In the genomic region with DNA sequence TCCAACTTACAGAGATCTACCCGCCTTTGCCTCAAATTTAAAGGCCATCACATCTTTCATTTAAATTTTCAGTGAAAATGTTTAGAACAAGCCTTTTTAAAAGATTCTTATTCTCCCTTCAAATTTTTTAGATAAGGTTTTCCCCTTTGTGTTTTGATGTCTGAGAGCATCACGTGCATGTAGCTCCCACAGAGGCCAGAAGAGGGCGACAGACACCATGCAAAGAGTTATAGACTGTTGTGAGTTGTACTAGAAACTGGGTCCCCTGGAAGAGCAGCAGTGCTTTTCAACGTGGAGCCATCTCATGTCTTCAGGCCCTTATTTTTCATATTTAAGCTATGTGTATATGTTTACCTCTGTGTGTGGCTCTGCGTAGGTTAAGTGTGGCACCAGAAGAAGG, we compare ENCODE assay signal across 9 mouse cellular contexts. TPM values are rescaled to one million over a fixed set of nuclear protein-coding genes. Genes with fewer than 3 reads are reported as not detected.
DNase-seq lines count a peak whose midpoint lies in the region; ATAC-seq and TF ChIP-seq lines count a peak whose summit lies in the region.
"Had no signal": no experiment of that assay in that cellular context is flagged by ENCODE, and none has a peak within 500 bp of the region (broad histone marks: within the 10 kb centered on the region; RNA-seq: fewer than 3 reads in every experiment).

No protein-coding gene starts in this region.

- DNase-seq in adrenal gland, postnatal 14 days = peak; percentile 71
- no peak for DNase-seq in adrenal gland, postnatal 4 days (ENCODE audit: low spot score in 2 of 2)
- no peak for DNase-seq in kidney, postnatal 0 days (ENCODE audit: low spot score)
- no peak for DNase-seq in kidney, adult 8-10 months
- peak; percentile 63 for DNase-seq in MEL (ENCODE audit: low read depth, low spot score)
- DNase-seq in liver, postnatal 0 days = peak; percentile 45
- DNase-seq in thymus, postnatal 0 days (ENCODE audit: low spot score) = peak; percentile 57

- peaks cover 29% of the 10 kb centered on the region for H3K36me3 ChIP-seq in kidney, postnatal 0 days (ENCODE audit: insufficient read depth, low read length)
- peaks cover 0 to 34% of the 10 kb centered on the region in 2 experiments; a peak in 2 of 4 replicates for H3K36me3 ChIP-seq in MEL (ENCODE audit: control insufficient read depth in 1 of 2, insufficient read depth in 2 of 2, low read length in 2 of 2)
- peaks cover 43% of the 10 kb centered on the region for H3K36me3 ChIP-seq in liver, postnatal 0 days (replicated peaks; ENCODE audit: insufficient read depth, low read length)

- no peak overlapping the region for H3K9ac ChIP-seq in kidney, postnatal 0 days (ENCODE audit: low read depth, low read length)
- no peak overlapping the region for H3K9ac ChIP-seq in MEL (ENCODE audit: control insufficient read depth, low read depth, low read length, poor library complexity, severe bottlenecking)
- H3K9ac ChIP-seq in liver, postnatal 0 days (replicated peaks) = no peak overlapping the region

- TF ChIP-seq EP300 in MEL (IDR thresholded peaks at IDR 0.05; ENCODE audit: low read depth in 1 of 2, low read length in 2 of 2) = no peak
- TF ChIP-seq EP300 in liver, postnatal 0 days (IDR thresholded peaks at IDR 0.05; ENCODE audit: low read depth) = no peak

- no peaks in the 10 kb centered on the region for H3K27me3 ChIP-seq in kidney, postnatal 0 days (ENCODE audit: insufficient read depth, low read length)
- H3K27me3 ChIP-seq in MEL (ENCODE audit: control insufficient read depth in 1 of 2, insufficient read depth in 2 of 2, low read length in 2 of 2) = no peaks in the 10 kb centered on the region
- H3K27me3 ChIP-seq in liver, postnatal 0 days (ENCODE audit: insufficient read depth, low read length) = no peaks in the 10 kb centered on the region

- no peak for ATAC-seq in kidney, postnatal 0 days (replicated peaks; ENCODE audit: low FRiP score, low read depth)
- ATAC-seq in liver, postnatal 0 days = no peak
- ATAC-seq in monocyte, adult 5-6 weeks (replicated peaks; ENCODE audit: insufficient number of reproducible peaks, low FRiP score, low TSS enrichment, poor library complexity, severe bottlenecking) = no peak

- no peak for TF ChIP-seq POLR2A in MEL (IDR thresholded peaks at IDR 0.05; ENCODE audit: control insufficient read depth in 1 of 2, insufficient read depth in 1 of 2, low read depth in 1 of 2, low read length in 2 of 2, poor library complexity in 1 of 2)

- no peaks in the 10 kb centered on the region for H3K4me1 ChIP-seq in kidney, postnatal 0 days (replicated peaks; ENCODE audit: insufficient read depth, low read length)
- H3K4me1 ChIP-seq in MEL (ENCODE audit: control insufficient read depth in 1 of 2, insufficient read depth in 2 of 2, low read length in 2 of 2) = no peaks in the 10 kb centered on the region
- H3K4me1 ChIP-seq in liver, postnatal 0 days (ENCODE audit: insufficient read depth) = no peaks in the 10 kb centered on the region

- 90% methylated on average over 5 of the region's 5 CpGs for WGBS in kidney, postnatal 0 days
- WGBS in liver, postnatal 0 days (ENCODE audit: insufficient replicate concordance) = 78% methylated on average over 5 of the region's 5 CpGs

- TF ChIP-seq RAD21 in MEL (IDR thresholded peaks at IDR 0.05; ENCODE audit: low read depth, low read length) = no peak; the same call in 1 of the 2 replicates

- H3K4me3 ChIP-seq in kidney, postnatal 0 days (replicated peaks; ENCODE audit: low read depth, low read length) = no peak overlapping the region
- no peak overlapping the region for H3K4me3 ChIP-seq in MEL (ENCODE audit: control insufficient read depth in 1 of 2, insufficient read depth in 1 of 2, low read depth in 2 of 2, low read length in 2 of 2)
- H3K4me3 ChIP-seq in liver, postnatal 0 days (ENCODE audit: low read depth, low read length) = no peak overlapping the region

- no peak overlapping the region for H3K27ac ChIP-seq in kidney, postnatal 0 days
- no peak overlapping the region for H3K27ac ChIP-seq in MEL (ENCODE audit: control insufficient read depth, low read depth, low read length)
- no peak overlapping the region for H3K27ac ChIP-seq in liver, postnatal 0 days (ENCODE audit: low read depth)

- peak; percentile 50 for TF ChIP-seq CTCF in kidney, postnatal 0 days (IDR thresholded peaks at IDR 0.05; ENCODE audit: low read depth)
- peak; percentile 45 to 55 (median 49) for TF ChIP-seq CTCF in MEL (IDR thresholded peaks at IDR 0.05 in 2 of 3, conservative IDR thresholded peaks at IDR 0.05 in 1 of 3; ENCODE audit: control insufficient read depth in 1 of 3, insufficient read depth in 1 of 3, low read depth in 2 of 3, low read length in 3 of 3, poor library complexity in 1 of 3, severe bottlenecking in 1 of 3)
- peak; percentile 68 for TF ChIP-seq CTCF in liver, postnatal 0 days (IDR thresholded peaks at IDR 0.05; ENCODE audit: low read depth)

- no peaks in the 10 kb centered on the region for H3K9me3 ChIP-seq in kidney, postnatal 0 days (replicated peaks; ENCODE audit: low read length)
- no peaks in the 10 kb centered on the region for H3K9me3 ChIP-seq in MEL (replicated peaks; ENCODE audit: insufficient read depth, low read length)
- H3K9me3 ChIP-seq in liver, postnatal 0 days (ENCODE audit: low read length) = no peaks in the 10 kb centered on the region
- H3K9me3 ChIP-seq: G1E had no signal

- no peaks in the 10 kb centered on the region for H3K79me2 ChIP-seq in MEL (ENCODE audit: control insufficient read depth, insufficient read depth, low read length, poor library complexity)

- H3K4me2 ChIP-seq in kidney, postnatal 0 days (ENCODE audit: low read length) = no peak overlapping the region
- no peak overlapping the region for H3K4me2 ChIP-seq in liver, postnatal 0 days (ENCODE audit: low read depth, low read length)

TF ChIP-seq in MEL, 35 proteins besides CTCF, POLR2A, EP300 and RAD21:
- no peak for TF ChIP-seq ELF1 (IDR thresholded peaks at IDR 0.05; ENCODE audit: low read depth, low read length)
- TF ChIP-seq ETS1 (IDR thresholded peaks at IDR 0.05; ENCODE audit: low read depth, low read length) = no peak
- no peak for TF ChIP-seq GABPA (IDR thresholded peaks at IDR 0.05; ENCODE audit: low read depth, low read length)
- TF ChIP-seq NRF1 (IDR thresholded peaks at IDR 0.05; ENCODE audit: insufficient read depth, low read depth, low read length, poor library complexity, severe bottlenecking) = no peak
- no peak for TF ChIP-seq HCFC1 (IDR thresholded peaks at IDR 0.05; ENCODE audit: low read depth, low read length)
- TF ChIP-seq USF2 (IDR thresholded peaks at IDR 0.05; ENCODE audit: borderline replicate concordance in 1 of 2, insufficient read depth in 1 of 2, low read depth in 1 of 2, low read length in 2 of 2) = no peak
- TF ChIP-seq ZNF384 (IDR thresholded peaks at IDR 0.05; ENCODE audit: low read depth, low read length) = no peak
- no peak for TF ChIP-seq E2F4 (IDR thresholded peaks at IDR 0.05; ENCODE audit: borderline replicate concordance, low read depth, low read length)
- TF ChIP-seq MEF2A (IDR thresholded peaks at IDR 0.05; ENCODE audit: extremely low read depth, insufficient replicate concordance, low read depth, low read length, poor library complexity, severe bottlenecking) = no peak
- TF ChIP-seq MAFK (IDR thresholded peaks at IDR 0.05; ENCODE audit: borderline replicate concordance, low read depth, low read length) = no peak
- no peak for TF ChIP-seq SIN3A (IDR thresholded peaks at IDR 0.05; ENCODE audit: low read length)
- TF ChIP-seq POLR2AphosphoS2 (IDR thresholded peaks at IDR 0.05; ENCODE audit: low read length) = no peak
- no peak for TF ChIP-seq ZC3H11A (IDR thresholded peaks at IDR 0.05; ENCODE audit: low read depth, low read length)
- TF ChIP-seq ZKSCAN1 (IDR thresholded peaks at IDR 0.05; ENCODE audit: low read depth, low read length) = no peak

RNA-seq across cellular contexts. Expression of gene Eif2s3x, which starts 14.9 kb away (rescaled TPM):
- 110 and 127 TPM in 2 replicates for total RNA-seq in adrenal gland, postnatal 14 days (2021)
- 100 to 1,000 TPM; 124 to 178 TPM for total RNA-seq in adrenal gland, postnatal 4 days (2021)
- polyA plus RNA-seq in kidney, postnatal 0 days (2015; fragmentation: Nextera tagmentation; extraction: Ambion mirVana) = 41.3 and 44.7 TPM in 2 replicates
- total RNA-seq in MEL (2012; rRNA removed) = 183 and 197 TPM in 2 replicates
- 100 to 1,000 TPM; 226 to 551 TPM for polyA plus RNA-seq in MEL (2012; ENCODE audit: insufficient read depth in 1 of 2, insufficient read length in 2 of 2, low read depth in 1 of 2, low replicate concordance in 2 of 2, missing spikeins in 1 of 2)
- polyA plus RNA-seq in liver, postnatal 0 days (2015; fragmentation: Nextera tagmentation; extraction: Ambion mirVana) = 20.8 and 24.0 TPM in 2 replicates
- polyA plus RNA-seq in thymus, postnatal 0 days (2015; fragmentation: Nextera tagmentation; extraction: Ambion mirVana) = 75.1 and 78.5 TPM in 2 replicates
- 67.6 to 107 TPM (median 71.9 TPM) in 3 replicates for total RNA-seq in monocyte, adult 5-6 weeks (2017)

RNA-seq across cellular contexts. Expression of gene Klhl15, which starts 36.6 kb away (rescaled TPM):
- total RNA-seq in adrenal gland, postnatal 14 days (2021) = 15.7 and 15.9 TPM in 2 replicates
- 10 to 100 TPM; 24.6 to 25.7 TPM for total RNA-seq in adrenal gland, postnatal 4 days (2021)
- 7.8 and 8.3 TPM in 2 replicates for polyA plus RNA-seq in kidney, postnatal 0 days (2015; fragmentation: Nextera tagmentation; extraction: Ambion mirVana)
- 8.6 and 9.6 TPM in 2 replicates for total RNA-seq in MEL (2012; rRNA removed)
- polyA plus RNA-seq in MEL (2012; ENCODE audit: insufficient read depth in 1 of 2, insufficient read length in 2 of 2, low read depth in 1 of 2, low replicate concordance in 2 of 2, missing spikeins in 1 of 2) = 10 to 100 TPM in 1 of 2 experiments, not detected in 1; 15.5 TPM
- polyA plus RNA-seq in liver, postnatal 0 days (2015; fragmentation: Nextera tagmentation; extraction: Ambion mirVana) = 3.1 and 4.1 TPM in 2 replicates
- polyA plus RNA-seq in thymus, postnatal 0 days (2015; fragmentation: Nextera tagmentation; extraction: Ambion mirVana) = 9.6 and 12.2 TPM in 2 replicates
- total RNA-seq in monocyte, adult 5-6 weeks (2017) = 8.4 to 10.7 TPM (median 8.6 TPM) in 3 replicates

Comparison
In these comparisons a context has a peak if more than half of its experiments do, and no peak if none do; other contexts are left out.
1. DNase-seq: peak in adrenal gland, postnatal 14 days (single experiment), MEL (single experiment), liver, postnatal 0 days (single experiment) and thymus, postnatal 0 days (single experiment); none in adrenal gland, postnatal 4 days (0 of 2), kidney, postnatal 0 days (single experiment) and kidney, adult 8-10 months (0 of 2).
2. Peak in every context shown above with its lines, with median percentiles within 50 percentile points of each other: CTCF ChIP-seq.